Mouse (Mus musculus): Measurements from ENCODE around the gene Ccno.

GRCm38 (mm10) chr13:112938130-112938529, 49.5 kb upstream of the Ccno start:
- TF ChIP-seq MAX (IDR thresholded peaks at IDR 0.05) (no peak), USF1 (IDR thresholded peaks at IDR 0.05; ENCODE audit: low read depth) (no peak)

Measured in C2C12 (cell line).